Mouse (Mus musculus) layer of hippocampus, adult 6 months (tissue): ENCODE results near the gene Sema3f. TPM values are rescaled to one million over a fixed set of nuclear protein-coding genes. Genes with fewer than 3 reads are reported as not detected.

ENCODE experiments used
- long read RNA-seq, 2 experiments: library from polyadenylated mRNA; unstranded; transcript quantifications; one replicate each; pipeline ENCODE4 v2.0.0; 2019 to 2020
- polyA plus RNA-seq: library from polyadenylated mRNA; unstranded; fragments of <200 nt; fragmentation: Nextera tagmentation; gene quantifications from 2 replicates; pipeline ENCODE4 v1.2.3, GENCODE M21; 2021

Sema3f gene
- 0.31 and 1.1 TPM in 2 replicates for polyA plus RNA-seq
- long read RNA-seq, experiment 1, partial matches to known transcripts, result 1 of 1 reads
- long read RNA-seq, experiment 1, other reads (novel, unspliced or antisense), result 0 of 1 reads
- long read RNA-seq, experiment 2, partial matches to known transcripts, result 2 of 7 reads
- long read RNA-seq, experiment 2, other reads (novel, unspliced or antisense), result 5 of 7 reads

DNA sequence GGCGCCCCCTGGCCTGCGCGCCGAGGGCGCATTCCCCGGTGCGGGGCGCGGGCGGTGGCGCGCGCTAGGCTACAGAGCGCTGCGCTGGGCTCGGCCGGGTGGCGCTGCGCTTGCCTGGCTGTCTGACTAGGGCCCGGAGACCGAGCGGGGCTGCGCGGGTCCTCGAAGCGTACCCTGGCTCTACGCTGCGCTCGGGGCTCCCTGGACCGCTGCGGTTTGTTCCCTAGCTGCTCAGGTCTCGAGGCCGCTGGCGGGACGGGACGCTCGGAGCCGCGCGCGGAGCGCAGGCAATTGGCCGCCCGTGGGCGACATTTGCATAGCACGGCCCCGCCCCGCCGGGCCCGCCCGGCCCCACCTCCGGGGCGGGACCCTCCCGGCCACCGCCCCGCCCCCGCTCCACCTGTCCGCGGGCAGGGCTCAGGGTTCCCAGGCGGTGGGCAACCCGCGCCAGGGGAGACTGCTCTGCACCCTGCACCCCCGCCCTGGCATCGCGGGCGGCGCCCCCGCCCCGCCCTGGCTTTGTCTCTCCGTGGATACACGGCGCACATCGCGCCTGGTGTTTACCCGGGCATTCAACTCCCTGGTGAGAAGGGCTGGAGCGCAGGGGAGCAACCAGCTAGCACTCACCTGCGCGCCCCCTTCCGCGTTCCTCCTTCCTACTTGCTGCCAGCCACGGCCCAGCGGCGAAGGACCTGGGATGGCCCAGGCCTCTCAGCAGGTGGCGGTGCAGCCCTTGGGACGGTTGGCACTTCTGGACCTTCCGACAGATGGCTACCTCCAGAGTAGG lies at the start of gene Sema3f:
Sema3f (minus strand) TSS at position 779 of the 787 bp plus-strand sequence.

DNA sequence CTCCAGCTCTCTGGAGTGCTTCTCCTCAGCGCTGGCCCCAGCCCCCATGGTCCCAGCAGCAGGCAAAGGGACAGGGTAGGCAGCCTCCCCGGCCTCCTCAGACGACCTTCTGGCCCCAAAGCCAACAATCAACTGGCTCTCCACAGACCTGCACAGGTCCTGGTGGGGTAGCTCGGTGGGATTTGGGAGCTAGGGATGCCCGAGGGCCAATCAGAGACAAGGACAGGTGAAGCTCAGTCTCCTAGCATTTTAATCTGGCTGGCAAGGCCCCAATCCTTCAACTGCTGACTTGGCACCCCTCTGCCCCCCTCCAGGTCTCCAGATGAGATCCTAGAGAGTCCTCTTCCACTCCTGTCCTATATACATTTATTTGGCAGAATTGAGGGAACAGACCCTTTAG lies 30.8 kb downstream of the Sema3f start, which contains the start of gene Gnat1:
Gnat1 (minus strand) TSS at position 212 of the 400 bp plus-strand sequence.

DNA sequence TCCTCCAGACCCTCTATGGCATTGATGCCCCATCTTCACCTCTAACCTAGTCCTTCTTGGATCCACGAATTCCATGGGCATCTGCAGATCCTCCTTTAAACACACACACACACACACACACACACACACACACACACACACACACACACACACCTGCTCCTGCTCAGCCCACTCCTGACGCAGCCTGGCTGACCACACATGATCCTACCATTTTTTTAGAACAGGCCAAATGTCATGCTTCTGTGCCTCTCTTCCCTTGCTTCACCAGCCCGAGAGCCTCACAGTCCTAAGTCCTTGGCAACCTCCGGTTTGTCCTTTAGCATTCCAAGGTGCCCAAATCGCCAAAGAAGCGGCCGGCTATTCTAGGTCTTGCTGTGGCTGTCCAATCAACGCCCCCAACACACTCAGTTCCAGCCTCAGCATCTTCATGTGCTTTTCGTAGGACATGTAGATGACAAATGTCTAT lies 40.8 kb downstream of the Sema3f start, which contains the start of gene Slc38a3:
Slc38a3 (minus strand) TSS at position 51 of the 466 bp plus-strand sequence.

DNA sequence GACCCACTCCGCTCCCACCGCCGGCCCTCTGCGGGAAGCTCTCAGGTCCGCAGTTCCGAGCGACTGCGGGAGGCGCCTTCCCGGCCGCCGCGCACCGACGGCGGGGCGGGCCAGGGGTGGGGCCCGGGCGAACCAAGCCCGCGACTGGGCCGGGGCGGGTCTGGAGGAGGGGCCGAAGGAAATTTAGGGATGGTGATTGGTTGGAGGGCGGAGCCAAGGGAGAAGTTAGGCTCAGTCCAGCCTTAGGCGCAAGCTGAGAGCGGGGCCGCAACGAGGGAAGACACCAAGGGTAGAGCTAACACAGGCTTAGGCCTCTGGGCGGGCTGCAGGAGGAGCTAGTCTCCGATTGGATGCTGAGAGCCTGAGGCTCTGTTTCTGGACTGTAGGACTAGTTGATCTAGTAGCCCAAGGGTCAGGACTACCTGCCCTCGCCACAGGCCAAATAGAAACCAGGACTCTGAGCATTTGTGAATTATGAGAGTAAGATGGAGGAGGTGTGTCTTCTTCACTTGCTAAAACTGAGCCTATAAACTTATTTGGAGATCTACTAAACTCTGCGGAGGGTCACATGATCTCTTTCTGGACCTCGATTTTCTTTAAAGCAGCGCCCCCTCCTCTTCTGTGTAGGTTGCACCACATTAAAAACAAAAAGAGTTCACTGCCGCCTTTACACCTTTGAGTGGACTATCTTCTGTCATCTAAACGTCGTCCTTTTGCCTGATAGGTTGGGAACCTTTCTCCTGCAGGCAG lies 74.8 kb downstream of the Sema3f start, which contains the start of gene Gnai2:
Gnai2 (minus strand) TSS at position 89 of the 750 bp plus-strand sequence.

Other genes starting within 250 kb of the Sema3f start
- gene Tmem115, start 176.5 kb downstream of the Sema3f start, polyA plus RNA-seq, result 40.5 and 46.0 TPM in 2 replicates
- 44.2 and 47.5 TPM in 2 replicates for gene Cyb561d2, start 168.3 kb downstream of the Sema3f start, polyA plus RNA-seq
- gene Nprl2, start 168.2 kb downstream of the Sema3f start, polyA plus RNA-seq, result 63.1 and 69.0 TPM in 2 replicates
- 4.1 and 7.1 TPM in 2 replicates for gene Zmynd10, start 163.2 kb downstream of the Sema3f start, polyA plus RNA-seq
- 9.8 and 10.1 TPM in 2 replicates for gene Rassf1, start 158.9 kb downstream of the Sema3f start, polyA plus RNA-seq
- 100 and 108 TPM in 2 replicates for gene Tusc2, start 147.2 kb downstream of the Sema3f start, polyA plus RNA-seq
- gene Hyal2, start 142.5 kb downstream of the Sema3f start, polyA plus RNA-seq, result 16.4 and 16.9 TPM in 2 replicates
- 3.7 and 4.0 TPM in 2 replicates for gene Hyal1, start 133.5 kb downstream of the Sema3f start, polyA plus RNA-seq
- gene Naa80, start 131.6 kb downstream of the Sema3f start, polyA plus RNA-seq, result 9.6 and 9.7 TPM in 2 replicates
- 0.40 and 1.7 TPM in 2 replicates for gene Hyal3, start 129.7 kb downstream of the Sema3f start, polyA plus RNA-seq
- gene Ifrd2, start 122.8 kb downstream of the Sema3f start, polyA plus RNA-seq, result 4.4 and 4.7 TPM in 2 replicates
- gene Sema3b, start 101.2 kb downstream of the Sema3f start, polyA plus RNA-seq, result 1.4 and 9.8 TPM in 2 replicates
- gene Gnai2, start 75.1 kb downstream of the Sema3f start, polyA plus RNA-seq, result 26.4 and 30.7 TPM in 2 replicates
- 43.1 and 65.0 TPM in 2 replicates for gene Slc38a3, start 40.9 kb downstream of the Sema3f start, polyA plus RNA-seq
- 26.0 and 27.1 TPM in 2 replicates for gene Gnat1, start 30.8 kb downstream of the Sema3f start, polyA plus RNA-seq
- gene Rbm5, start 60.5 kb upstream of the Sema3f start, polyA plus RNA-seq, result 31.9 and 37.2 TPM in 2 replicates
- gene Rbm6, start 162.8 kb upstream of the Sema3f start, polyA plus RNA-seq, result 20.0 and 20.5 TPM in 2 replicates
- gene Mon1a, start 177.7 kb upstream of the Sema3f start, polyA plus RNA-seq, result 22.7 and 22.9 TPM in 2 replicates
- gene Mst1r, start 196.4 kb upstream of the Sema3f start, polyA plus RNA-seq, result 0.25 and 0.41 TPM in 2 replicates
- not detected in 2 replicates for gene Actl11, start 218.0 kb upstream of the Sema3f start, polyA plus RNA-seq
- gene Camkv, start 225.2 kb upstream of the Sema3f start, polyA plus RNA-seq, result 314 and 331 TPM in 2 replicates
- gene Traip, start 239.7 kb upstream of the Sema3f start, polyA plus RNA-seq, result 2.6 and 3.4 TPM in 2 replicates